Mouse (Mus musculus) midbrain, embryonic 11.5 days (tissue): ENCODE measurements at regions not wholly inside any gene's neighbourhood (a gene's known extent, or its start where the extent isn't known, plus 50 kb on each side); places are given as distances from the start of the nearest gene placed in this dataset.

Experiments
- ATAC-seq: fragments of 200-750 bp; cut with Nextera tagmentation; 2 replicates; pipeline ENCODE4 v1.8.0; 2017; ENCODE audit warnings: moderate TSS enrichment, moderate library complexity; ENCODE audit not compliant: low FRiP score
- DNase-seq: peaks from one replicate; pipeline ENCODE4 v3.0.0; 2015; ENCODE audit warnings: low spot score; ENCODE audit errors: missing footprints
- H3K27ac ChIP-seq: fragments of 300-500 bp; sonication (generic); 2 replicates; pipeline ENCODE4 v1.5.1; 2014; ENCODE audit warnings: low read depth, low read length
- H3K27me3 ChIP-seq: fragments of 300-500 bp; sonication (generic); 2 replicates; pipeline ENCODE4 v1.6.1; 2014; ENCODE audit warnings: mild to moderate bottlenecking, low read length, moderate library complexity, mixed read lengths; ENCODE audit not compliant: control insufficient read depth, insufficient read depth
- H3K36me3 ChIP-seq: fragments of 300-500 bp; sonication (generic); 2 replicates; pipeline ENCODE4 v1.6.1; 2014; ENCODE audit warnings: mild to moderate bottlenecking, low read length, moderate library complexity, mixed read lengths; ENCODE audit not compliant: control insufficient read depth, insufficient read depth
- H3K4me1 ChIP-seq: fragments of 300-500 bp; sonication (generic); 2 replicates; pipeline ENCODE4 v1.6.1; 2014; ENCODE audit warnings: low read length; ENCODE audit not compliant: control insufficient read depth, insufficient read depth
- H3K4me2 ChIP-seq: fragments of 300-500 bp; sonication (generic); 2 replicates; pipeline ENCODE4 v1.6.1; 2014; ENCODE audit warnings: mild to moderate bottlenecking, moderate library complexity
- H3K4me3 ChIP-seq: fragments of 300-500 bp; sonication (generic); 2 replicates; pipeline ENCODE4 v1.5.1; 2014; ENCODE audit warnings: low read depth, low read length
- H3K9ac ChIP-seq: fragments of 300-500 bp; sonication (generic); 2 replicates; pipeline ENCODE4 v1.6.1; 2014; ENCODE audit warnings: low read length
- H3K9me3 ChIP-seq: fragments of 300-500 bp; sonication (generic); 2 replicates; pipeline ENCODE4 v1.6.1; 2016; ENCODE audit warnings: low read length; ENCODE audit not compliant: control insufficient read depth
- WGBS: fragments of 180-500 bp; shearing (Covaris S2); extraction: QIAGEN DNeasy Blood & Tissue Kit; methylation state at CpG from one replicate; pipeline ENCODE4 v1.1.7; 2014; 5-methylcytosine and 5-hydroxymethylcytosine counted together

GRCm38 (mm10) chr3:148220024-148220590 is 770.2 kb downstream of the Adgrl2 start:
- no peaks in the 10 kb centered on the region for H3K4me1 ChIP-seq
- H3K27me3 ChIP-seq, result no peaks in the 10 kb centered on the region
- H3K9me3 ChIP-seq, result no peaks in the 10 kb centered on the region
- ATAC-seq (no peak), DNase-seq (peak; percentile 70)
- H3K9ac ChIP-seq, result no peak overlapping the region
- no peak overlapping the region for H3K27ac ChIP-seq
- no peak overlapping the region for H3K4me2 ChIP-seq
- H3K36me3 ChIP-seq, result no peaks in the 10 kb centered on the region
- H3K4me3 ChIP-seq, result no peak overlapping the region
- 84% methylated on average over 10 of the region's 10 CpGs for WGBS

- Histone ChIP-seq H3K27ac (no peak overlapping the region), H3K4me3 (no peak overlapping the region), H3K4me1 (no peaks in the 10 kb centered on the region), H3K9me3 (no peaks in the 10 kb centered on the region), H3K9ac (no peak overlapping the region), H3K36me3 (no peaks in the 10 kb centered on the region), H3K4me2 (no peak overlapping the region), H3K27me3 (no peaks in the 10 kb centered on the region)
- peak; percentile 44 for DNase-seq
- WGBS, result 84% methylated on average over 3 of the region's 3 CpGs
- ATAC-seq, result no peak
These were observed 788.2 kb downstream of the Adgrl2 start for GRCm38 (mm10) chr3:148202148-148202547.

- 68% methylated on average over 2 of the region's 2 CpGs for WGBS
- Histone ChIP-seq H3K4me2 (no peak overlapping the region), H3K4me1 (no peaks in the 10 kb centered on the region), H3K9me3 (no peaks in the 10 kb centered on the region), H3K27ac (no peak overlapping the region), H3K27me3 (no peaks in the 10 kb centered on the region), H3K9ac (no peak overlapping the region), H3K36me3 (no peaks in the 10 kb centered on the region), H3K4me3 (no peak overlapping the region)
- DNase-seq (no peak), ATAC-seq (no peak)
These were observed 803.7 kb downstream of the Adgrl2 start for GRCm38 (mm10) chr3:148186704-148187103.

GRCm38 (mm10) chr3:148167556-148167955 is 822.8 kb downstream of the Adgrl2 start:
- 85% methylated on average over 1 of the region's 1 CpGs for WGBS
- no peaks in the 10 kb centered on the region for H3K36me3 ChIP-seq
- H3K27me3 ChIP-seq, result no peaks in the 10 kb centered on the region
- ATAC-seq (no peak), DNase-seq (no peak)
- H3K9ac ChIP-seq, result no peak overlapping the region
- H3K9me3 ChIP-seq, result no peaks in the 10 kb centered on the region
- no peak overlapping the region for H3K4me2 ChIP-seq
- no peaks in the 10 kb centered on the region for H3K4me1 ChIP-seq
- H3K4me3 ChIP-seq, result no peak overlapping the region
- H3K27ac ChIP-seq, result no peak overlapping the region

GRCm38 (mm10) chr3:148159059-148159458 is 831.3 kb downstream of the Adgrl2 start:
- ATAC-seq, result no peak
- no peak overlapping the region for H3K27ac ChIP-seq
- H3K4me2 ChIP-seq, result no peak overlapping the region
- DNase-seq, result no peak
- H3K9me3 ChIP-seq, result no peaks in the 10 kb centered on the region
- 63% methylated on average over 3 of the region's 3 CpGs for WGBS
- no peaks in the 10 kb centered on the region for H3K27me3 ChIP-seq
- H3K4me3 ChIP-seq, result no peak overlapping the region
- no peaks in the 10 kb centered on the region for H3K36me3 ChIP-seq
- H3K4me1 ChIP-seq, result no peaks in the 10 kb centered on the region
- H3K9ac ChIP-seq, result no peak overlapping the region

GRCm38 (mm10) chr3:148158533-148158932 is 831.8 kb downstream of the Adgrl2 start:
- DNase-seq (no peak), ATAC-seq (no peak)
- no peaks in the 10 kb centered on the region for H3K4me1 ChIP-seq
- no peaks in the 10 kb centered on the region for H3K27me3 ChIP-seq
- no peak overlapping the region for H3K4me2 ChIP-seq
- no peak overlapping the region for H3K27ac ChIP-seq
- no peaks in the 10 kb centered on the region for H3K9me3 ChIP-seq
- H3K36me3 ChIP-seq, result no peaks in the 10 kb centered on the region
- no peak overlapping the region for H3K4me3 ChIP-seq
- WGBS, result 91% methylated on average over 2 of the region's 2 CpGs
- no peak overlapping the region for H3K9ac ChIP-seq

- WGBS, result 83% methylated on average over 2 of the region's 2 CpGs
These were observed 846.6 kb downstream of the Adgrl2 start for GRCm38 (mm10) chr3:148143776-148144175.

GRCm38 (mm10) chr3:148136791-148137251 is 853.5 kb downstream of the Adgrl2 start:
- no peak for DNase-seq
- Histone ChIP-seq H3K4me3 (no peak overlapping the region), H3K36me3 (no peaks in the 10 kb centered on the region), H3K27me3 (no peaks in the 10 kb centered on the region), H3K4me2 (no peak overlapping the region), H3K9me3 (no peaks in the 10 kb centered on the region), H3K9ac (no peak overlapping the region), H3K4me1 (no peaks in the 10 kb centered on the region), H3K27ac (no peak overlapping the region)
- ATAC-seq, result no peak
- 90% methylated on average over 3 of the region's 3 CpGs for WGBS

More at GRCm38 (mm10) chr3:148143776-148144175, 846.6 kb downstream of the Adgrl2 start:
- no peaks in the 10 kb centered on the region for H3K36me3 ChIP-seq
- H3K4me1 ChIP-seq, result no peaks in the 10 kb centered on the region
- ATAC-seq (no peak), DNase-seq (no peak)
- H3K27ac ChIP-seq, result no peak overlapping the region
- no peak overlapping the region for H3K4me3 ChIP-seq
- H3K9me3 ChIP-seq, result no peaks in the 10 kb centered on the region
- no peak overlapping the region for H3K4me2 ChIP-seq
- H3K9ac ChIP-seq, result no peak overlapping the region
- H3K27me3 ChIP-seq, result no peaks in the 10 kb centered on the region

GRCm38 (mm10) chr3:148134646-148135045 is 855.7 kb downstream of the Adgrl2 start:
- WGBS, result 95% methylated on average over 2 of the region's 2 CpGs
- no peak overlapping the region for H3K4me2 ChIP-seq
- no peak for ATAC-seq
- H3K36me3 ChIP-seq, result no peaks in the 10 kb centered on the region
- H3K4me3 ChIP-seq, result no peak overlapping the region
- H3K27me3 ChIP-seq, result no peaks in the 10 kb centered on the region
- H3K9ac ChIP-seq, result no peak overlapping the region
- H3K27ac ChIP-seq, result no peak overlapping the region
- DNase-seq, result no peak
- H3K9me3 ChIP-seq, result no peaks in the 10 kb centered on the region
- H3K4me1 ChIP-seq, result no peaks in the 10 kb centered on the region
